Mouse (Mus musculus) MEL-GATA-1-ER (cell line): ENCODE measurements around the gene Atad2b.
"Not testable (repeated sequence)": the region's sequence is repeated elsewhere in the genome, so short reads cannot be mapped to it uniquely, and the experiment has no call there.

Source experiments
- DNase-seq: peaks from one replicate; pipeline ENCODE4 v3.0.0-alpha.2; 2012; ENCODE audit warnings: low read depth; ENCODE audit errors: extremely low read depth

Gene Atad2b

DNA sequence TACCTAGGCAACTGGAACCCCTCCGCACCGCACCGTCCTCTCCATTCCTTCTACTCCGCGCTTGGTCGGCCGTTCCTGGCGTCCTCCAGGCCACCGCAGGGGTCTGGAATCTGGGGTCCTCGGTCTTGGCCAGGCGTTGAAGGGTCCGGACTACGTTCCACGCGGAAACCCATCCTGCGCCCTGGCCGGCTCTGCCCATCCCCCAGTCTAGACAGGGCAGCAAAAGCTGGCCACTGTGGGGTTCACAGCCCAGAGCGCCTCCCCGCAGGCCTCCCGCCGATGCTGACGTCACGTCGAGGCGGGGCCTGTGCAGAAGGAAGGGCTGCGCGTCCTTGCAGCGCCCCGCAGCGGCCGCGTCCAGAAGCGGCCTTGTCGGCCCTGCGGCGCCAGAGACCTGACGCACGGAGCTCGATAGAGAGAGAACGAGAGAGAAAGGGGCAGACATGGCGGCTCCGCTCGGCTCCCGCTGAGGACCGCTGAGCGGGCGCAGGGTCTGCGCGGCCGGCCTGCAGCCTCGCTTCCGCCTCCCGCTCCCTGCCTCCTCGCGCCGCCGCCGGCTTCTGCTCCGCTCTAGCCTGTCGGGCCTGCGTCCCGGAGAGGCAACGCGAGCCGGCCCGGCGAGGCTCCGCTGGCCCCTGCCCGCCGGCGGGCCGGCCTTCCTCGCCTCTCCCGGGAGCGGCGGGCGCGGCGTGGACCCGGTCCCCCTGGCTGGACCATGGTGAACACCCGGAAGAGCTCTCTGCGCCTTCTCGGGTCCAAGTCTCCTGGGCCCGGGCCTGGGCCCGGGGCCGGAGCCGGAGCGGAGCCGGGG is at the start of gene Atad2b:
TSS of gene Atad2b (plus strand) at position 360 of the 811 bp plus-strand sequence.
- DNase-seq, result peak; percentile 70

DNA sequence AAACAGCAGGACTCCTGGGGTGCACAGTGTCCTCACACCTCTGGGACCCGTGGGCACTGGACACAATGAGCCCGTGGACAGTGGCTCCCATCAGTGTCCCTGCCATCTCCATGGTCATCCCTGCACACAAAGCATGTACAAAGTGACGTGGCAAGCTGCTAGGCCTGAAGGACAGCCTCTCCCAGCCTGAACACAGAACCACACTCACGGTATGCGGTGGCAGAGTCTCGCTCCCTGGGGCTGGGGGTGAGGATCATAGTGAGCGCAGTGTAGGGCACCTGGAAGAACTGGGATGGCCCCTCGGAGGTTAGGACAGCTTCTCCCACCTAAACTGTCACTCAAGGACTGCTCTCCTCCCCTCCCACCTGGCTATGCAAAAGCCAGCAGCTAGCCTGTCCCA is 48.2 kb upstream of the Atad2b start:
- no peak for DNase-seq

DNA sequence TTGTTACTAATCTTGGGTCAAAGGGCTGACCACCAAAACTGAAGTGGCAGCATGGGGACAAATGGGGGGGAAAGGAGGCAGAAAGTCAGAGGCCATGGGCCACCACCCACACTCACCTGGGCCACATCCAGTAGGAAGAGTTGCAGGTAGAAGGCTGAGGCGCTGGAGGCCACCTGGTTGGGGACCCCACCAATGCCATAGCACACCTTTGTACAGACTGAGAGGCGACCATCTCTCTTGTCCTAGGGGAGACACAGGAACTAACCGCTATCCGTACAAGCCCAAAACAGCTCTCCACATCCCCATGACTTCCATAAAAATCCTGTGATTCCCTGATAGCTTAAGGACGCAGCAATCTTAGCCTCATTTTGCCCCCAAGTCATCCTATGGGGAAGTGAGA is 45.9 kb upstream of the Atad2b start:
- no peak for DNase-seq

DNA sequence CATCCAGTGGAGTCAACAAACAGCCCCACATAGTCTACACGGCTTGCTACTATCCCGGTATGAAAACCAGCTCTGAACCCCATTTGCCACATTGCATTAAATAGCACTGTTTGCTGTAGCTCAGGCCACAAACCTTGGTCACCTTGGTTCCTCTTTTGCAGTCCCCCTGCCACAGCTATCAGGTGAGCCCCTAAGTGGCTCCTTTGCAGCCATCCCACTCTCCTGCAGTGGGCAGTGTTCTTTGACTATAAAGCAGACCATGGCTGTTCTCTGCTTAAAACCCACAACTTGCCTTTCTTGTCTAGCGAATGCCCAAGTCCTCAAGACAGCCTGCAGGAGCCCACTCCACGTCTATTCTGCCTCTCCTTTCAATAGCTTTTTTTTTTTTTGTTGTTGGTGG is 44.9 kb upstream of the Atad2b start:
- DNase-seq, result peak; percentile 52

DNA sequence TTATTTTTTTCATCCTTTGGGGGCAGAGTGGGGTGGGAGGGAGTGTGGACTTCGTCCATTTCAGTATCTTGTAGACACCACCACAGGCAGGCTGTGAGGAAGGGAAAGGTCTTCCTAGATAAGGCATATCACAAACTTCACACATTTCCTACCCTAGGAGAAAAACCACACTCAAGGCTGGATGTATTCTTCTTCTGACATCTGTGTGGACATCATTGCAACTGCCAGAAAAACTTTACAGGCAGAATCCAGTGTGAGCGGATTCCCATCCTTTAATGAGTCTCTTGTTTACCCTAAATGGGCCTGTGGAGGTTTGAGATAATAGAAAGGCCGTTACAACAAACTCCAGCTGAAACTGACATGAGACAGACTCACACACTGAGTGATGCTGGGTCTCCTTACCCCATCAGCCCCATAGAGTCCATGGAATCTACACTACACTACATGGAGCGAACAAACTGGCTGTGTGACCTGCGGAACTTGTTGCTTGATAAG is 44.1 kb upstream of the Atad2b start:
- peak; percentile 98 for DNase-seq

- DNase-seq, result no peak
Measured at GRCm38 (mm10) chr12:4873531-4873930, 43.6 kb upstream of the Atad2b start.

GRCm38 (mm10) chr12:4874161-4874927 is 42.8 kb upstream of the Atad2b start, which contains the start of gene Mfsd2b:
TSS of gene Mfsd2b (minus strand) at chr12:4874359.
- DNase-seq, result peak; percentile 80

GRCm38 (mm10) chr12:4875623-4876022 is 41.5 kb upstream of the Atad2b start:
- DNase-seq, result no peak

GRCm38 (mm10) chr12:4878296-4878783 is 38.8 kb upstream of the Atad2b start:
- DNase-seq, result no peak

- no peak for DNase-seq
Measured at GRCm38 (mm10) chr12:4879048-4879447, 38.1 kb upstream of the Atad2b start.

DNA sequence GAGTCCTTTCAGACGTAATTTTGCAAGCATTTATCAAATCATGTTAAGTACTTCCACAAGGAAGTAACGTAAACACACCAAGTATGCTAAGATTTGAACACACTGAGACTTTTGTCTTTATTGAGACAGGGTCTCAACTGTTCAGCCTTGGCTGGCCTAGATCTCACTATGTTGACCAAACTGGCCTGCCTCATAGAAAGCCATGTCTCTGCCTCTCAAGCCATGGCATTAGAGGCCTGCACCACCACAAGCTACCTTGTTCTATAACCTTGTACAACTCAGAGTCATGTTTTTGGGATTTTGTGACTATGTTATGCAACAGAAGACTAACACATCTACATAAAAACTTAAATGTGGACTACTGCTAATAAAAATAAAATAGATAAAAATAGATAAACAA is 35.1 kb upstream of the Atad2b start:
- DNase-seq, result no peak

DNA sequence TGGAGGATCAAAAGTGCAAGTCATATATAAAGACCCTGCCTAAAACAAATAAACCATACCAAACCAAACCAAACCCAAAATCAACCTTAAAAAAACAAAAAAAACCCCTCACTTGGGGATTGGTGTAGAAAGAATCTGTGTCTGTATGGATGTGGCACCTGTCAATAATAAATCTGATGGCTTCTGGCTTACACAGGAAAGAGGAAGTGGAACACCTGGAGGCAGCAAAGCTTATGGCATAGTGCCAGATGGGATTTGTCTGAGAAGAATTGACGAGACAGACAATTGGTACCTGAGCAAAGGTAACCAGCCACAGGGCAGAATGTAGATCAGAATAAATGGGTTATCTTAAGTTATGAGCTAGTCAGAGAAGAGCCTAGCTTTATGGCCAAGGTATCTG is 32.1 kb upstream of the Atad2b start:
- DNase-seq, result no peak

GRCm38 (mm10) chr12:4886581-4886980 is 30.6 kb upstream of the Atad2b start:
- not testable (repeated sequence) for DNase-seq

DNA sequence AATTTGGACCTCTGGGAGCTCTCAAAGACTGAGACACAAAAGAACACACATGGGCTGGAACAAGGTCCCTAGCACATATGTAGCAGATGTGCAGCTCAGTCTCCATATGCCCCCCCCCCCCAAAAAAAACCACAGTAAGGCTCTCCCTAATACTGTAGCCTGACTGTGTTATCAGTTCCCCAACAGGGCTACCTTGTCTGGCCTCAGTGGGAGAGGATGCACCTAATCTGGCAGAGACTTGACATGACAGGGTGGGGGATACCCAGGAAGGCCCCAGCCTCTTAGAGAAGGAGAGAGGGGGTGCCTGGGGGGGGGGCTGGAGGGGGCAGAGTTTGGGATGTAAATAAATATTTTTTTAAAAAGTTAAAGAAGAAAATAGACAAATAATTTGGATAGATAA is 28.4 kb upstream of the Atad2b start:
- no peak for DNase-seq

GRCm38 (mm10) chr12:4889251-4889650 is 27.9 kb upstream of the Atad2b start:
- DNase-seq, result no peak

- DNase-seq, result no peak
Measured at GRCm38 (mm10) chr12:4889891-4890290, 27.3 kb upstream of the Atad2b start.

DNA sequence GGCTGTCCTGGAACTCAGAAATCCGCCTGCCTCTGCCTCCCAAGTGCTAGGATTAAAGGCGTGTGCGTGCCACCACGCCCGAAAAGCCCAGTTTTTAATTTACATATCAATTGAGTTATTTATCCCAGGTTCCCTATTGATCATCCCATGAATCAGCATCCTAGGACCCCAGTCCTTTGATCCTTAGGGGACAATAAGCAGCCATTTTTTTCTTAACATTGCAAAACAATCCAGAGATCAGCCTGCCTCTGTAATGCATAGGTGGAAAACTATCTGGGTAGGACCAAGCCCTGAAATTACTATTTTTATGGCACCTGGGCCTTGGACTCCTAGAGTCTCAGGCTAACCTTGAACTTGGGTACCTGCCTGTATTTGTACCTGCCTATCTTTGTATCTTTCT is 19.1 kb upstream of the Atad2b start:
- DNase-seq, result no peak

GRCm38 (mm10) chr12:4905946-4906345 is 11.2 kb upstream of the Atad2b start:
- peak; percentile 26 for DNase-seq

- DNase-seq, result no peak
Measured at GRCm38 (mm10) chr12:4906476-4906875, 10.7 kb upstream of the Atad2b start.

- DNase-seq, result peak; percentile 68
Measured at GRCm38 (mm10) chr12:4906951-4907906, 9.9 kb upstream of the Atad2b start, which contains the start of gene Ubxn2a. TSS of gene Ubxn2a (minus strand) at chr12:4907705.

- DNase-seq, result no peak
Measured at GRCm38 (mm10) chr12:4908391-4908790, 8.8 kb upstream of the Atad2b start.
